Mouse (Mus musculus): ENCODE results near the gene Tubgcp3. TPM values are rescaled to one million over a fixed set of nuclear protein-coding genes. Genes with fewer than 3 reads are reported as not detected.

The Tubgcp3 gene
- polyA plus RNA-seq (2014; fragmentation: Nextera tagmentation; extraction: Ambion mirVana), result 50.2 and 54.5 TPM in 2 replicates

GRCm38 (mm10) chr8:12672056-12672881 is at the start of gene Tubgcp3:
Gene Tubgcp3 (minus strand): TSS chr8:12672248.
- DNase-seq (ENCODE audit: low spot score), result peak; percentile 98
- peak; percentile 91 for ATAC-seq (ENCODE audit: low FRiP score)
- 1% methylated on average over 63 of the region's 65 CpGs for WGBS
- Histone ChIP-seq H3K27me3 (ENCODE audit: control insufficient read depth, insufficient read depth, low read length) (no peaks in the 10 kb centered on the region), H3K36me3 (ENCODE audit: control insufficient read depth, insufficient read depth, low read length) (no peaks in the 10 kb centered on the region), H3K4me3 (ENCODE audit: low read depth, low read length) (peak within 1 kb of the TSS; percentile 96), H3K4me2 (replicated peaks; ENCODE audit: low read depth, low read length) (peak within 1 kb of the TSS; percentile 84), H3K27ac (ENCODE audit: low read depth, low read length) (peak within 1 kb of the TSS; percentile 72; the same call in 1 of the 2 replicates), H3K9ac (ENCODE audit: low read depth, low read length) (peak within 1 kb of the TSS; percentile 96), H3K9me3 (ENCODE audit: control insufficient read depth, low read length) (no peaks in the 10 kb centered on the region), H3K4me1 (replicated peaks; ENCODE audit: control insufficient read depth, insufficient read depth, low read length) (no peaks in the 10 kb centered on the region)

- H3K9ac ChIP-seq (ENCODE audit: low read depth, low read length), result no peak overlapping the region
- H3K4me3 ChIP-seq (ENCODE audit: low read depth, low read length), result no peak overlapping the region
- no peaks in the 10 kb centered on the region for H3K9me3 ChIP-seq (ENCODE audit: control insufficient read depth, low read length)
- ATAC-seq (ENCODE audit: low FRiP score) (no peak), DNase-seq (ENCODE audit: low spot score) (no peak)
- H3K36me3 ChIP-seq (ENCODE audit: control insufficient read depth, insufficient read depth, low read length), result no peaks in the 10 kb centered on the region
- H3K4me1 ChIP-seq (replicated peaks; ENCODE audit: control insufficient read depth, insufficient read depth, low read length), result no peaks in the 10 kb centered on the region
- no peak overlapping the region for H3K4me2 ChIP-seq (replicated peaks; ENCODE audit: low read depth, low read length)
- WGBS, result 75% methylated on average over 9 of the region's 9 CpGs
- no peaks in the 10 kb centered on the region for H3K27me3 ChIP-seq (ENCODE audit: control insufficient read depth, insufficient read depth, low read length)
- H3K27ac ChIP-seq (ENCODE audit: low read depth, low read length), result no peak overlapping the region
These were observed 47.0 kb upstream of the Tubgcp3 start for GRCm38 (mm10) chr8:12719091-12719490.

DNA sequence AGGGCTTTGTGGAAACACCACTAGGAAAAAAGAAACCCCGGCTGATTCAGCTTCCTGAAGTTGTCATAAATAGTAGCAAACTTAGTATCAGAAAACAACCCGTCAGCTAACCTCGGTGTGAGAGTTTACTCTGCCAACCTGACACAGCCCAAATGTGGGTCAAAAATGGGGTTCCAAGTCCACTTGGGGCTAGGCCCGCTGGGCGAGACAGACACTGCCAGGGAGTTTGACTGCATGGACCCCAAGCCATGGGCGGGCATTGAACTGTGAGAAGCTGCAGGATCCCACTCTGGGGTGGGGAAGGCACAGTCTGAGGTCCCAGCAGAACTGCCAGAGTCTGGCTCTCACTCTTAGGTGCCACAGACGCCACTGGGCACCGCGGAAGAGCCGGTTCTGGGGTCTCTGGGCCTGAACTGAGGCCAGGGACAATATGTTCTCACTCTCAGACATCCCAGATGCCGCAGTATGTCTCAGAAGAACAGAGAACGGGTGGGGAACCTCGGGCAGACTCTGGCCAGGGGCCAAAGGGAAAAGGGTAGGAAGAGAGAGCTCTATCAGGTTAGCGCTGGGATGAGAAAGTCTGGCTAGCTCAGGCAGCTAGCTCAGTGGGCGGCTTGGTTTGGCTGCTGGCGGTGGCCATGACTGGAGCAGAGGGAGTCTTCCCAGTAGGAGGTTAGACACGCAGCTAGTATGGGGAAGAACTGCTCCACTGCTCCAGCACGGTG is 44.0 kb upstream of the Tubgcp3 start:
- DNase-seq (ENCODE audit: low spot score), result no peak
- WGBS, result 84% methylated on average over 18 of the region's 18 CpGs
- Histone ChIP-seq H3K36me3 (ENCODE audit: control insufficient read depth, insufficient read depth, low read length) (no peaks in the 10 kb centered on the region), H3K9ac (ENCODE audit: low read depth, low read length) (no peak overlapping the region), H3K27me3 (ENCODE audit: control insufficient read depth, insufficient read depth, low read length) (no peaks in the 10 kb centered on the region), H3K4me2 (replicated peaks; ENCODE audit: low read depth, low read length) (no peak overlapping the region), H3K4me3 (ENCODE audit: low read depth, low read length) (no peak overlapping the region), H3K4me1 (replicated peaks; ENCODE audit: control insufficient read depth, insufficient read depth, low read length) (no peaks in the 10 kb centered on the region), H3K27ac (ENCODE audit: low read depth, low read length) (no peak overlapping the region), H3K9me3 (ENCODE audit: control insufficient read depth, low read length) (no peaks in the 10 kb centered on the region)
- ATAC-seq (ENCODE audit: low FRiP score), result no peak

- H3K9me3 ChIP-seq (ENCODE audit: control insufficient read depth, low read length), result no peaks in the 10 kb centered on the region
- no peak overlapping the region for H3K4me3 ChIP-seq (ENCODE audit: low read depth, low read length)
- no peaks in the 10 kb centered on the region for H3K27me3 ChIP-seq (ENCODE audit: control insufficient read depth, insufficient read depth, low read length)
- no peak overlapping the region for H3K4me2 ChIP-seq (replicated peaks; ENCODE audit: low read depth, low read length)
- WGBS, result 78% methylated on average over 7 of the region's 7 CpGs
- H3K27ac ChIP-seq (ENCODE audit: low read depth, low read length), result no peak overlapping the region
- H3K36me3 ChIP-seq (ENCODE audit: control insufficient read depth, insufficient read depth, low read length), result no peaks in the 10 kb centered on the region
- no peaks in the 10 kb centered on the region for H3K4me1 ChIP-seq (replicated peaks; ENCODE audit: control insufficient read depth, insufficient read depth, low read length)
- ATAC-seq (ENCODE audit: low FRiP score) (no peak), DNase-seq (ENCODE audit: low spot score) (no peak)
- H3K9ac ChIP-seq (ENCODE audit: low read depth, low read length), result no peak overlapping the region
These were observed 39.6 kb upstream of the Tubgcp3 start for GRCm38 (mm10) chr8:12711623-12712022.

GRCm38 (mm10) chr8:12703597-12703996 is 31.5 kb upstream of the Tubgcp3 start:
- no peaks in the 10 kb centered on the region for H3K9me3 ChIP-seq (ENCODE audit: control insufficient read depth, low read length)
- no peak overlapping the region for H3K4me2 ChIP-seq (replicated peaks; ENCODE audit: low read depth, low read length)
- no peaks in the 10 kb centered on the region for H3K36me3 ChIP-seq (ENCODE audit: control insufficient read depth, insufficient read depth, low read length)
- ATAC-seq (ENCODE audit: low FRiP score), result no peak
- H3K9ac ChIP-seq (ENCODE audit: low read depth, low read length), result no peak overlapping the region
- no peaks in the 10 kb centered on the region; the same call in 1 of the 2 replicates for H3K27me3 ChIP-seq (ENCODE audit: control insufficient read depth, insufficient read depth, low read length)
- H3K27ac ChIP-seq (ENCODE audit: low read depth, low read length), result no peak overlapping the region
- H3K4me1 ChIP-seq (replicated peaks; ENCODE audit: control insufficient read depth, insufficient read depth, low read length), result no peaks in the 10 kb centered on the region
- no peak overlapping the region for H3K4me3 ChIP-seq (ENCODE audit: low read depth, low read length)
- DNase-seq (ENCODE audit: low spot score), result no peak
- 93% methylated on average over 4 of the region's 4 CpGs for WGBS

DNA sequence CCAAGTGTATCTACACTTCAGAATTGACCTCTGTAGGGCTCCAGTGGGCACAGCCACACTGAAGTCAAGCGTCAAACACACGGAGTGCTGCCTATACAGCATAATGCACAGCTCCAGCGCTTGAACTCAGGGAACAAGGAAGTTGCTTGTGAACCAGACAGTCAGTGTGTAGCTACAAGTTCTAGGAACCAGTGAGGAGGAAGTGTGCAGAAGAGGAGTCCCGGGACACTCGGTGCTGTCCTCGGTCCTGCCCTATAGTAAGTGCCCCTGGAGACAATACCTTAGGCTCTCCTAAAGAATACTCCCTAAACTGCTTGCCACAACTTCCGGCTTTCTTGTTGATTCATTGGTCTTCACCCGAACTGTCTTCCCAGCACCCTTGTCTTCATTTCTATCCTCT is 30.2 kb upstream of the Tubgcp3 start:
- H3K36me3 ChIP-seq (ENCODE audit: control insufficient read depth, insufficient read depth, low read length), result no peaks in the 10 kb centered on the region
- no peaks in the 10 kb centered on the region for H3K4me1 ChIP-seq (replicated peaks; ENCODE audit: control insufficient read depth, insufficient read depth, low read length)
- no peak for ATAC-seq (ENCODE audit: low FRiP score)
- H3K9me3 ChIP-seq (ENCODE audit: control insufficient read depth, low read length), result no peaks in the 10 kb centered on the region
- 56% methylated on average over 8 of the region's 8 CpGs for WGBS
- H3K9ac ChIP-seq (ENCODE audit: low read depth, low read length), result no peak overlapping the region
- H3K27me3 ChIP-seq (ENCODE audit: control insufficient read depth, insufficient read depth, low read length), result no peaks in the 10 kb centered on the region; the same call in 1 of the 2 replicates
- no peak for DNase-seq (ENCODE audit: low spot score)
- no peak overlapping the region for H3K4me2 ChIP-seq (replicated peaks; ENCODE audit: low read depth, low read length)
- no peak overlapping the region for H3K27ac ChIP-seq (ENCODE audit: low read depth, low read length)
- no peak overlapping the region for H3K4me3 ChIP-seq (ENCODE audit: low read depth, low read length)

GRCm38 (mm10) chr8:12698660-12699277 is 26.7 kb upstream of the Tubgcp3 start:
- Histone ChIP-seq H3K27ac (ENCODE audit: low read depth, low read length) (no peak overlapping the region), H3K4me3 (ENCODE audit: low read depth, low read length) (no peak overlapping the region), H3K4me1 (replicated peaks; ENCODE audit: control insufficient read depth, insufficient read depth, low read length) (no peaks in the 10 kb centered on the region), H3K36me3 (ENCODE audit: control insufficient read depth, insufficient read depth, low read length) (no peaks in the 10 kb centered on the region), H3K27me3 (ENCODE audit: control insufficient read depth, insufficient read depth, low read length) (no peaks in the 10 kb centered on the region; the same call in 1 of the 2 replicates), H3K9me3 (ENCODE audit: control insufficient read depth, low read length) (no peaks in the 10 kb centered on the region), H3K9ac (ENCODE audit: low read depth, low read length) (no peak overlapping the region), H3K4me2 (replicated peaks; ENCODE audit: low read depth, low read length) (no peak overlapping the region)
- ATAC-seq (ENCODE audit: low FRiP score) (no peak), DNase-seq (ENCODE audit: low spot score) (no peak)
- WGBS, result 45% methylated on average over 3 of the region's 3 CpGs

DNA sequence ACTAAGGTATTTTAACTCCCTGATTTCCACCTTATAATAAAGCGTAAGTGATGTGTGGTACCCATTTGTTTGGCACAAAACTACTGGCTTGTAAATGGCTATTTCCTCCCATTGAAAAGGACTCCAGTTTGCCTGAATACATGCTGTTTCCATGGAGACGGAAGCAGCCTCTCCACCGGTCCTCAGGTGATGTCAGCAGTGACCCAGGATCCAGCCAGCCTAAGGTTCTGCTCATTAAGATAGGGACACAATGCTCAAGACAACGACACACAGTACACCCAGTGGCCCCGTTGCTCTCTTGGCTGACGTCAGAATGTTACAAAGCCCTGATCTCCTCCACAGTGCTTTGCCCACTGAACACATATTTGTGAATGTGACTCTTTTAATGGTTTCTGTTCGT is 16.8 kb upstream of the Tubgcp3 start:
- ATAC-seq (ENCODE audit: low FRiP score), result no peak
- H3K27ac ChIP-seq (ENCODE audit: low read depth, low read length), result no peak overlapping the region
- DNase-seq (ENCODE audit: low spot score), result no peak
- no peaks in the 10 kb centered on the region for H3K9me3 ChIP-seq (ENCODE audit: control insufficient read depth, low read length)
- no peaks in the 10 kb centered on the region for H3K27me3 ChIP-seq (ENCODE audit: control insufficient read depth, insufficient read depth, low read length)
- H3K36me3 ChIP-seq (ENCODE audit: control insufficient read depth, insufficient read depth, low read length), result no peaks in the 10 kb centered on the region
- 63% methylated on average over 7 of the region's 7 CpGs for WGBS
- H3K4me1 ChIP-seq (replicated peaks; ENCODE audit: control insufficient read depth, insufficient read depth, low read length), result no peaks in the 10 kb centered on the region
- no peak overlapping the region for H3K9ac ChIP-seq (ENCODE audit: low read depth, low read length)
- no peak overlapping the region for H3K4me2 ChIP-seq (replicated peaks; ENCODE audit: low read depth, low read length)
- H3K4me3 ChIP-seq (ENCODE audit: low read depth, low read length), result no peak overlapping the region

Measured in hindbrain, embryonic 11.5 days (tissue).